Mouse (Mus musculus) liver, postnatal 0 days (tissue): ENCODE results near the gene Tmem63c.

ENCODE experiments used
- CTCF ChIP-seq: sonication (generic); IDR thresholded peaks from 2 replicates; pipeline ENCODE4 v1.5.1; 2016; ENCODE audit warnings: antibody characterized with exemption, low read depth
- EP300 ChIP-seq: IDR thresholded peaks from 2 replicates; pipeline ENCODE4 v1.6.1; 2016; ENCODE audit warnings: antibody characterized with exemption, low read depth, mild to moderate bottlenecking

DNA sequence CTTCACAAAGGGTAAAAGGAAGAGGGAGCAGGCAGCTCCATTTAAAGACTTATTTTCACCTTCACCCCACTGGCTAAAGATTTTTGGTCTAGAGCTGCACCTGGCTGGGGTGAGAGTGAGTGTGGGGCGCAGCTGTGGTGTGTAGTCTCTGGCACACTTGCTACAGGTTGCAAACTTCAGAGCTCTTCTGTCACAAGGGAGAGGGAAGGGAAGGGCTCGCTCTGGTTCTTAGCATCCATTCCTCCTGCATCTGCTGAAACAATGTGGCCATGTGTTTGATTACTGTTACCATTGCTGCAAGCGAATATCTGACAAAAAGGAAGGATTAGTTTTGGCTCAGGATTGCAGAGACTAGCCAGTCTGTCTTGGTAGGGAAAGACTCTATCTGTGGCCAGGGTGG is 2.3 kb downstream of the Tmem63c start:
- no peak for TF ChIP-seq CTCF
- no peak for TF ChIP-seq EP300
